Mouse (Mus musculus) lung, postnatal 0 days (tissue): ENCODE data around the gene Patj.

Experiments
- CTCF ChIP-seq: IDR thresholded peaks from 2 replicates; pipeline ENCODE4 v1.5.1; 2016; ENCODE audit warnings: antibody characterized with exemption, mild to moderate bottlenecking
- EP300 ChIP-seq: IDR thresholded peaks from 2 replicates; pipeline ENCODE4 v1.6.1; 2016; ENCODE audit warnings: antibody characterized with exemption, mild to moderate bottlenecking, control low read depth

DNA sequence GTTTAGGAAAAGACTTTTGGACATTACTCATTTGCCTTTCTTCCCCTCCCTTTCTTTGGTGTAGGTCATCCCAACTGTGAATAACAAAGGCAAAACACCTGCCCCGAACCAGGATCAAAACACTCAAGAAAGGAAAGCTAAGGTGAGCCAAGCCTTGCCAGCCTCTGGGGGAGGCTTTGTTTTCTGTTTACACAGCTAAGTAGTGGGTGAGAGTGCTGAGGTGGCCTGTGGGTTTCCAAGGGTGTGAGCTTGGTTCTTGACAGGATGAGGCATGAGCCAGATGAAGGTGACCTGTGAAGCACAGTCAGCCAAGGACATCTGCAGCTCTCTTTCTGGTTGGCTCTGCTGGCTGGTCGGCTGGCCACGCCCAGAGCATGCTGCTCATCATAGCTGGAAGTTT is 139.9 kb downstream of the Patj start:
- TF ChIP-seq CTCF (no peak), EP300 (no peak)
